Mouse (Mus musculus): ENCODE results near the gene Rnpepl1. TPM values are rescaled to one million over a fixed set of nuclear protein-coding genes. Genes with fewer than 3 reads are reported as not detected.

The Rnpepl1 gene
- total RNA-seq, 2 experiments from 2014 or later: 69.4 to 69.9 TPM

GRCm38 (mm10) chr1:92906779-92907631 lies 3.6 kb upstream of the Rnpepl1 start, which contains the start of gene Dusp28:
TSS of gene Dusp28 (plus strand) at chr1:92906981.
- DNase-seq: peak; percentile 93 to 94

DNA sequence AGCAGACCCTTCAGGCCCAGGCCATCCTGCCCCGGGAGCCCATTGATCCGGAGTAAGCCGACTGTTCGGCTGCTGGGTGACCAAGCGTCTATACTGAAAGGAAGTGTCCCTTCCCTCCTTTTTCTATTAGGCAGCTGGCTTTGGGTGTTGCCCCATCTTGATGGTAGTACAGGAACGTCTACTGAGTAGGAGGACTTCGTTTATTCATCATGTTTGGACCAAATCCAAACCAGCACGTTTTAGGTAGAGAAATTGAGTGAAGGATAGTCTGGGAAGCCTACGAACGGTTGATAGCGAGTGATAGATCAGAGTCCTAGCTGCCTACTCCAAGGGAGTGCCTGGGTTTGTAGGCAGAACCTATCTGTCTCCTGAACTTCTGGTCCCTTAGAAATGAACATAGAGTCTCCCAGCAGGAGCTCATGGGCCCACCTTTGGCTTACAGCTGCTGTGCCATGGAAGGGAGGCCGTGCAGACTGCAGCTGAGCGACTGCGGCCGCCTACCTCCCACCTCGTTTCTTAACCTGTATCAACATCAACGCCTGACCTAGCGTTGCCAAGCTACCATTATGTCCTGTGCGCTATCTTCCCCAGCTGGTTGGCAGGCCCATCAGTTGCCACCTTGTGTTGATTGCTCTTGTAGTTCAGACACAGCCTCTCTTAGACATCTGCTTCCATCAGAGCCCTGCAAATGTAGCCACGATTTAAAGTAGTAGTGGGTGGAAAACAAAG lies 2.8 kb upstream of the Rnpepl1 start:
- DNase-seq: no peak

DNA sequence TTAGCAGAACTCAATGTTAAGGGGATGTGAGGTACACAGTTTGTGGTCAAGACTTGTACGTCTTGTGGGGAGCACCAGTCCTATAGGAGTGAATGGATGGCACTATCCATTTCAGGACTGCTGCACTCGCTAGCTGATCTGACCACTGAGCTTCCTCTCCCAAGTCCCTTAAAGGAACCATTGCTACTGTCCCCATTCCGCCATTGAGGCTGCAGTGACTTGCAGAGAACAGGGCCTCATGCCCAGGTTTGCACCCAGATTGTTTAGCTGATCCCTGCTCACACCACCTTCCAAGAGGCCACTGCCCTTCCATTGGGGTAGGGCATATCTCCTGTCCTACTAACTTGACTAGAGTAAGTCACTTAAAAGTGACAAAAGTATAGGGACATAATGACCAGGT lies 1.9 kb upstream of the Rnpepl1 start:
- DNase-seq: no peak

DNA sequence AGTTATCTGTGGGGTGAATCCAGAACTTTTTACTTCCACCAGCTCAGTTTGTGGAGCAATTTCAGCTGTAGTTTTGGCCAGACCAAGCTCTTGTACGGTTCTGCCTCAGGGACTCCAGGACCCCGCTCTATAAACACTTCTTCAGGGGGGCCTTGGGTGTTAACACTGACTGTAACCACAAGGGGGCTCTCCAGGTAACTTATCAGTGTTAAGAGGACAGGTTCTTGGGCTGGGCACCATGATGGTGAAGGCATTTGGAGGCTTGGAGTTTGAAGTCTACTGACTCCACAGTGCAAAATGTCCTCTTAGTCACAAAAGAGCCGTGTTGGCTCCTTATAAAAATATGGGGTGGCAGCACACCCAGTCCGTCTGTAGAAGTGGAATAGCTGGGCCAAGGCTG lies 1.5 kb upstream of the Rnpepl1 start:
- no peak for DNase-seq

GRCm38 (mm10) chr1:92910925-92911720 lies 540 bp downstream of the Rnpepl1 start:
- peak; percentile 65 to 70 for DNase-seq

DNA sequence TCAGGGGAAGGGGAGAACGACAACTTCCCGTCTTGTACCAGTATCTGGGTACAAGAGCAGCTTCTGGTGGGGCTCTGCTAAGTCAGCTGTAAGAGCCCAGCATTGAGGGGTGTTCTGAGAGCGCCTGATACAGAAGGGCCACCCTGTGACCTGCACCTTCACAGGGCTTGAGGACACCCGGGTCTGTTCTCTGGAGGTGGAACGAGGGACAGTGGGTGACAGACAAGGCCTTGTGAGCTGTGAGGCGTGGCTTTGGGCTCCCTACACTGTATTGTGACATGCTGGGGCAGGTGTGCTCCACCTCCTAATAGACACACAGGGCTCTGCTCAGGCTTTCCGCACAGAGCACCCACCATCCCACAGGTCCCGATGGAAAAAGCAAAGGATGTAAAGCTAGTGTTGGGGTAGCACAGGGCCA lies 1.1 kb downstream of the Rnpepl1 start:
- DNase-seq: no peak

DNA sequence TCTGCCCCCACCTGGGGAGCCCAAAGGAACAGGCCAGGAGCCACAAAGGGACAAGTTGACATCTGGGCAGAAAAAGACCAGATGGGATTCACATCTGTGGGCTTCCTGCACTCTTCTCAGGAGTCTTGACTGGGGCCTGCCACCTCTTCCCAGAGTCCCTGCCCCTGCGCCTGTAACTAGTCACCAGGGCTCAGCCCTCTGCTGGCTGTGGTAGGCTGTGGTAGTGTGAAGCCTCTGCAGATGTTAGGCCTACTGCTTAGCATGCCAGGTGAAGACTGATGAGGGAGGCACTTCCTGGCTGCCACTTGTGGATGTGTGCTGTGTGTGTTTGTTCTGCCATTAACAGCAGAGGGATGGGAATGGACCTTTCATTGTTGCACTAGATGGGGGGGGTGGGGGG lies 1.7 kb downstream of the Rnpepl1 start:
- peak in 1 of 2 experiments; percentile 13 for DNase-seq

- no peak for DNase-seq
Measured at GRCm38 (mm10) chr1:92914239-92914638, 3.7 kb downstream of the Rnpepl1 start.

DNA sequence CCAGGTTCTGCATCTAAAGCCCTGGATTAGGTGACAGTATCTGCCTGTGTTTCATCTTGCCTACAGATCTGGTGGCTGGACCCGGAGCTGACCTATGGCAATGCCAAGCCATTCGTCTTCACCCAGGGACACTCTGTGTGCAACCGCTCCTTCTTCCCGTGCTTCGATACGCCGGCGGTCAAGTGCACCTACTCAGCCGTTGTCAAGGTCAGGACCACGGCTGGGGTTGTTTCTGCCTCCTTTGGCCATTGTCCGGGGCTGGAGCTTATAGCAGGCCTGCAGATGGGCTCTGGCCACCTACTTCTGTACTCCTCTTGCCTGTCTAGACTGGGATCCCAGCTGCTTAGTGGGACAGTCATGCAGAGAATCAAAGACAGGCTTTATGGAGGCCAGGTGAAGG lies 4.4 kb downstream of the Rnpepl1 start:
- DNase-seq: no peak

- DNase-seq: no peak
Measured at GRCm38 (mm10) chr1:92916725-92917124, 6.1 kb downstream of the Rnpepl1 start.

DNA sequence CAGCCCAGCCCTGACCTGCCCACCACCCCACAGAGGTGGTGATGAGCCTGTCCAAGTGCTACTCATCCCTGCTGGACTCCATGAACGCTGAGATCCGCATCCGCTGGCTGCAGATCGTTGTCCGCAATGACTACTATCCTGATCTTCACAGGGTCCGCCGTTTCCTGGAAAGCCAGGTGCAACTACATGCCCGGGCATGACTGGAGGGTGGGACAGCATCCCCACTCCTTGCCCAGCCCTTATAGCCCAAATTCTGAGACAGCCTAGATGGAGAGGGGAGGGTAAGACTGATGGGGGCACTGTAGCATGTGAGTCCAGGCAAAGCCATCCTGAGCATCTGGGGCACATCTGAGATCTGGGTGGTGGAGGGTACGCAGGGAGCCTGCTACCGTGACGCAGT lies 8.6 kb downstream of the Rnpepl1 start:
- DNase-seq: no peak

- DNase-seq: no peak
Measured at GRCm38 (mm10) chr1:92919775-92920174, 9.2 kb downstream of the Rnpepl1 start.

- DNase-seq: peak in 1 of 2 experiments; percentile 42
Measured at GRCm38 (mm10) chr1:92920474-92921200, 10.1 kb downstream of the Rnpepl1 start.

DNA sequence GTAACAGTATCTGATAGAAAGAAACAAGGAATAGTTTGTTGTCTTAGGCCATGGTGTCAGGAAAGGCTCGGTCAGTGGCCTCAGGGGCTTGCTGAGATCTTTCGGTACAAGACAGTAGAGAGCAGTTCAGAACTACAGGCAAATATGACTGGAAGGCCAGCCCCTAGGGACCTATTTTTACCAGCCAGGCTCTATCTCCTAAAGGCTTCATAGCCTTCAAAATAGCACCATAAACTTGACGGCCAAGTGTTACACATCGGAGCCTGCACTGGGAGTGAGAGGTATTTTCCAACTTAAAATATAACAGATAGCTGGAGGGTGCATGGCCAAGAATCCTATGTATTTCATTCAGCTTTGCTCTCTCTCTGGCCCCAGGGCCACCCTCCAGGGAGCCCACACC lies 10.9 kb downstream of the Rnpepl1 start:
- no peak for DNase-seq

DNA sequence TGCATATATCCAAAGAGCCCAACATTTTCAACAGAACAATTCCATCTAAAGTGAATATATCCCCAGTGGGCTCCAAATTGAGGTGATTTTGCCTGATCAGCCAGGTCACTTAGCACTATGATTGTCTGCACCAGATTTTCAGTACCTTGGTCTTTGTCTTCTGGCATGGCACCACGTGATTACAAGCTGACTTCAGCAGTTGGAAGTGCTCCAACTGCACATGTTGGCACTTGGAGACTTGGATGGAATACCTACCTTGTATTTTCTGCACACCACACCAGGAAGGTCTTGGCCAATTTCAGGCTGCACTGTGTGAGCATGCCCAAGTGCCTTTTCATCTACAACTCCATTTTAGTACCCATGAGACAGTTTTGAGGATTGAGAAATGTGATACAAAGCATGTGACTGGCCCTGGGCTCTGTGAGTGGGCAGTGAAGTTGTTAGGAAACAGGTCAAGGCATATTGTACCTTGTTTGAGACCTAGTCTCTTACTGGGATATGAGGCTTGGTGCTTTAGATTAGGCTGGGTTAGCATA lies 19.7 kb downstream of the Rnpepl1 start:
- DNase-seq: no peak

DNA sequence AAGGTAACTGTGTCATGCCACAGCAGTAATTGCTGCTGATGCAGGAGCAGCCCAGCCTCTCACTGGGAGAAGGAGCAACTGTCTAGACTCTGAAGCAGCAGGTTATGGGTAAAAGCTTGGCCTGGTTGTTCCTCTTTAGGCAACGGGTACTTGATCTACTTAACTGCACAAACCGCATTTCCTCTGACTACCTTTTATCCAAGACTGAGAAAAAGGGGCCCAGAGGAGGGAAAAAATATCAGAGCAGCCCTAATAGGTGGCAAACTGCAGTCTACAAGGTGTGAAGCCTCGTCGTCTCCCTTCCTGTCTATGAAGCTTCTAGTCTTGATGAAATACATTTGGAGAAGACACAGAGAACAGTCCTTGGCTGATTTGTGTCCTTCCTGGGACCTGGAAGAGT lies 23.0 kb downstream of the Rnpepl1 start:
- DNase-seq: no peak

GRCm38 (mm10) chr1:92934182-92934827 lies 23.7 kb downstream of the Rnpepl1 start, which contains the start of gene Capn10:
TSS of gene Capn10 (plus strand) at chr1:92934376.
- peak; percentile 95 to 98 for DNase-seq

GRCm38 (mm10) chr1:92935054-92935962 lies 24.7 kb downstream of the Rnpepl1 start:
- DNase-seq: no peak

- no peak for DNase-seq
Measured at GRCm38 (mm10) chr1:92935977-92936376, 25.4 kb downstream of the Rnpepl1 start.

- DNase-seq: no peak
Measured at GRCm38 (mm10) chr1:92936467-92936866, 25.9 kb downstream of the Rnpepl1 start.

Measured in heart, adult 18-20 months (tissue).